Mouse (Mus musculus) embryonic facial prominence, embryonic 13.5 days (tissue): ENCODE measurements around the gene Cdk2ap2. TPM values are rescaled to one million over a fixed set of nuclear protein-coding genes. Genes with fewer than 3 reads are reported as not detected.
"Not testable (repeated sequence)": the region's sequence is repeated elsewhere in the genome, so short reads cannot be mapped to it uniquely, and the experiment has no call there.

Experiments used
- ATAC-seq: fragments of 200-750 bp; cut with Nextera tagmentation; 2 replicates; pipeline ENCODE4 v1.8.0; 2017; ENCODE audit warnings: low read depth; ENCODE audit not compliant: insufficient number of reproducible peaks, insufficient read depth, low FRiP score, low TSS enrichment
- H3K27ac ChIP-seq: fragments of 300-500 bp; sonication (generic); 2 replicates; pipeline ENCODE4 v1.5.1; 2015; ENCODE audit warnings: moderate library complexity, mild to moderate bottlenecking, inconsistent platforms
- H3K27me3 ChIP-seq: fragments of 300-500 bp; sonication (generic); 2 replicates; pipeline ENCODE4 v1.6.1; 2015; ENCODE audit warnings: mild to moderate bottlenecking, inconsistent platforms
- H3K36me3 ChIP-seq: fragments of 300-500 bp; sonication (generic); 2 replicates; pipeline ENCODE4 v1.6.1; 2015; ENCODE audit warnings: mild to moderate bottlenecking, inconsistent platforms
- H3K4me1 ChIP-seq: fragments of 300-500 bp; sonication (generic); 2 replicates; pipeline ENCODE4 v1.6.1; 2015; ENCODE audit warnings: inconsistent platforms
- H3K4me2 ChIP-seq: fragments of 300-500 bp; sonication (generic); 2 replicates; pipeline ENCODE4 v1.6.1; 2015; ENCODE audit warnings: moderate library complexity, mild to moderate bottlenecking, inconsistent platforms
- H3K4me3 ChIP-seq: fragments of 300-500 bp; sonication (generic); 2 replicates; pipeline ENCODE4 v1.5.1; 2015; ENCODE audit warnings: mild to moderate bottlenecking, inconsistent platforms
- H3K9ac ChIP-seq: fragments of 300-500 bp; sonication (generic); 2 replicates; pipeline ENCODE4 v1.6.1; 2015; ENCODE audit warnings: mild to moderate bottlenecking, inconsistent platforms
- H3K9me3 ChIP-seq: fragments of 300-500 bp; sonication (generic); 2 replicates; pipeline ENCODE4 v1.6.1; 2016; ENCODE audit warnings: inconsistent platforms
- WGBS: fragments of 180-500 bp; shearing (Covaris S2); methylation state at CpG from one replicate; pipeline ENCODE4 v1.1.7; 2015; ENCODE audit warnings: mixed read lengths; 5-methylcytosine and 5-hydroxymethylcytosine counted together
- polyA plus RNA-seq: library from polyadenylated mRNA; unstranded; fragments of >200 nt; fragmentation: Nextera tagmentation; extraction: Ambion mirVana; gene quantifications from 2 replicates; pipeline ENCODE4 v1.2.1, GENCODE M21; 2015

The Cdk2ap2 gene
- polyA plus RNA-seq, 1 experiment from 2014 or later: 62.3 TPM

- H3K9ac ChIP-seq: no peak overlapping the region
- H3K4me1 ChIP-seq: no peaks in the 10 kb centered on the region
- H3K4me3 ChIP-seq: no peak overlapping the region
- H3K36me3 ChIP-seq: no peaks in the 10 kb centered on the region
- H3K9me3 ChIP-seq: no peaks in the 10 kb centered on the region
- H3K27me3 ChIP-seq: no peaks in the 10 kb centered on the region
- ATAC-seq: no peak
- 93% methylated on average over 7 of the region's 7 CpGs for WGBS
- no peak overlapping the region for H3K27ac ChIP-seq
- no peak overlapping the region for H3K4me2 ChIP-seq
Observed at GRCm38 (mm10) chr19:4057962-4058361, 39.0 kb upstream of the Cdk2ap2 start.

GRCm38 (mm10) chr19:4058581-4058980 lies 38.4 kb upstream of the Cdk2ap2 start:
- no peaks in the 10 kb centered on the region for H3K9me3 ChIP-seq
- H3K4me1 ChIP-seq: no peaks in the 10 kb centered on the region
- H3K36me3 ChIP-seq: no peaks in the 10 kb centered on the region
- H3K4me2 ChIP-seq: no peak overlapping the region
- ATAC-seq: no peak
- no peak overlapping the region for H3K27ac ChIP-seq
- WGBS: 93% methylated on average over 5 of the region's 5 CpGs
- no peak overlapping the region for H3K4me3 ChIP-seq
- H3K9ac ChIP-seq: no peak overlapping the region
- H3K27me3 ChIP-seq: no peaks in the 10 kb centered on the region

- H3K9ac ChIP-seq: no peak within 1 kb of the TSS
- no peaks in the 10 kb centered on the region for H3K36me3 ChIP-seq
- no peaks in the 10 kb centered on the region for H3K4me1 ChIP-seq
- no peak within 1 kb of the TSS for H3K4me2 ChIP-seq
- no peaks in the 10 kb centered on the region for H3K9me3 ChIP-seq
- no peaks in the 10 kb centered on the region for H3K27me3 ChIP-seq
- 81% methylated on average over 15 of the region's 15 CpGs for WGBS
- H3K4me3 ChIP-seq: no peak within 1 kb of the TSS
- no peak within 1 kb of the TSS for H3K27ac ChIP-seq
- ATAC-seq: no peak
Observed at GRCm38 (mm10) chr19:4059069-4059740, 37.8 kb upstream of the Cdk2ap2 start, which contains the start of gene Gstp3. Gene Gstp3, minus strand, starts transcription at chr19:4059569.

- H3K27ac ChIP-seq, H3K27me3 ChIP-seq, H3K9me3 ChIP-seq, H3K4me1 ChIP-seq, ATAC-seq, H3K36me3 ChIP-seq, H3K9ac ChIP-seq, H3K4me2 ChIP-seq, H3K4me3 ChIP-seq: not testable (repeated sequence)
- 88% methylated on average over 8 of the region's 8 CpGs for WGBS
Observed at GRCm38 (mm10) chr19:4060044-4060898, 36.7 kb upstream of the Cdk2ap2 start.

- H3K9me3 ChIP-seq: no peaks in the 10 kb centered on the region
- no peak overlapping the region for H3K4me2 ChIP-seq
- H3K27me3 ChIP-seq: no peaks in the 10 kb centered on the region
- no peak overlapping the region for H3K9ac ChIP-seq
- 87% methylated on average over 6 of the region's 6 CpGs for WGBS
- ATAC-seq: no peak
- H3K36me3 ChIP-seq: no peaks in the 10 kb centered on the region
- H3K27ac ChIP-seq: no peak overlapping the region
- H3K4me3 ChIP-seq: no peak overlapping the region
- H3K4me1 ChIP-seq: no peaks in the 10 kb centered on the region
Observed at GRCm38 (mm10) chr19:4060899-4061465, 36.0 kb upstream of the Cdk2ap2 start.

GRCm38 (mm10) chr19:4063357-4063756 lies 33.6 kb upstream of the Cdk2ap2 start:
- not testable (repeated sequence) for H3K9me3 ChIP-seq, ATAC-seq, H3K4me3 ChIP-seq, H3K4me2 ChIP-seq, H3K4me1 ChIP-seq, H3K9ac ChIP-seq, H3K27me3 ChIP-seq, H3K36me3 ChIP-seq, H3K27ac ChIP-seq
- WGBS: 70% methylated on average over 4 of the region's 4 CpGs

- H3K9ac ChIP-seq, H3K27me3 ChIP-seq, H3K36me3 ChIP-seq, H3K9me3 ChIP-seq, ATAC-seq, H3K27ac ChIP-seq, H3K4me3 ChIP-seq, H3K4me2 ChIP-seq, H3K4me1 ChIP-seq: not testable (repeated sequence)
- WGBS: 50% methylated on average over 7 of the region's 11 CpGs
Observed at GRCm38 (mm10) chr19:4064501-4064900, 32.5 kb upstream of the Cdk2ap2 start.

GRCm38 (mm10) chr19:4066280-4066679 lies 30.7 kb upstream of the Cdk2ap2 start:
- no peak overlapping the region for H3K4me2 ChIP-seq
- no peak overlapping the region for H3K9ac ChIP-seq
- no peak overlapping the region for H3K27ac ChIP-seq
- ATAC-seq: no peak
- no peak overlapping the region for H3K4me3 ChIP-seq
- H3K4me1 ChIP-seq: no peaks in the 10 kb centered on the region
- 81% methylated on average over 6 of the region's 6 CpGs for WGBS
- H3K27me3 ChIP-seq: no peaks in the 10 kb centered on the region; the same call in 1 of the 2 replicates
- H3K9me3 ChIP-seq: no peaks in the 10 kb centered on the region
- no peaks in the 10 kb centered on the region for H3K36me3 ChIP-seq

GRCm38 (mm10) chr19:4066877-4067276 lies 30.1 kb upstream of the Cdk2ap2 start:
- ATAC-seq: no peak
- no peak overlapping the region for H3K9ac ChIP-seq
- no peaks in the 10 kb centered on the region for H3K9me3 ChIP-seq
- H3K27ac ChIP-seq: no peak overlapping the region
- no peaks in the 10 kb centered on the region for H3K4me1 ChIP-seq
- no peak overlapping the region for H3K4me3 ChIP-seq
- no peaks in the 10 kb centered on the region for H3K36me3 ChIP-seq
- H3K27me3 ChIP-seq: no peaks in the 10 kb centered on the region; the same call in 1 of the 2 replicates
- no peak overlapping the region for H3K4me2 ChIP-seq

- not testable (repeated sequence) for H3K27me3 ChIP-seq, H3K9me3 ChIP-seq, H3K4me1 ChIP-seq, H3K4me3 ChIP-seq, H3K9ac ChIP-seq, H3K4me2 ChIP-seq, H3K27ac ChIP-seq, H3K36me3 ChIP-seq, ATAC-seq
- WGBS: 92% methylated on average over 2 of the region's 2 CpGs
Observed at GRCm38 (mm10) chr19:4068242-4068641, 28.7 kb upstream of the Cdk2ap2 start.

GRCm38 (mm10) chr19:4068717-4069410 lies 28.1 kb upstream of the Cdk2ap2 start:
- WGBS: 56% methylated on average over 15 of the region's 15 CpGs
- no peak for ATAC-seq
- H3K4me1 ChIP-seq: no peaks in the 10 kb centered on the region

More at GRCm38 (mm10) chr19:4068717-4069410, 28.1 kb upstream of the Cdk2ap2 start:
- no peaks in the 10 kb centered on the region; the same call in 1 of the 2 replicates for H3K27me3 ChIP-seq
- H3K4me3 ChIP-seq: no peak overlapping the region
- H3K9me3 ChIP-seq: no peaks in the 10 kb centered on the region
- no peak overlapping the region for H3K9ac ChIP-seq
- no peak overlapping the region for H3K4me2 ChIP-seq
- no peaks in the 10 kb centered on the region for H3K36me3 ChIP-seq
- H3K27ac ChIP-seq: no peak overlapping the region
